Mouse (Mus musculus) frontal cortex, postnatal 36 days (tissue): ENCODE measurements around the gene Ilk.
A peak's percentile ranks its signal among the peaks of the same experiment; 100 is the strongest.
"Not testable (repeated sequence)": the region's sequence is repeated elsewhere in the genome, so short reads cannot be mapped to it uniquely, and the experiment has no call there.

Experiments
- DNase-seq, 2 experiments: peaks; one replicate each; pipeline ENCODE4 v3.0.0; 2022; ENCODE audit warnings: low spot score in 2 of 2

The Ilk gene

DNA sequence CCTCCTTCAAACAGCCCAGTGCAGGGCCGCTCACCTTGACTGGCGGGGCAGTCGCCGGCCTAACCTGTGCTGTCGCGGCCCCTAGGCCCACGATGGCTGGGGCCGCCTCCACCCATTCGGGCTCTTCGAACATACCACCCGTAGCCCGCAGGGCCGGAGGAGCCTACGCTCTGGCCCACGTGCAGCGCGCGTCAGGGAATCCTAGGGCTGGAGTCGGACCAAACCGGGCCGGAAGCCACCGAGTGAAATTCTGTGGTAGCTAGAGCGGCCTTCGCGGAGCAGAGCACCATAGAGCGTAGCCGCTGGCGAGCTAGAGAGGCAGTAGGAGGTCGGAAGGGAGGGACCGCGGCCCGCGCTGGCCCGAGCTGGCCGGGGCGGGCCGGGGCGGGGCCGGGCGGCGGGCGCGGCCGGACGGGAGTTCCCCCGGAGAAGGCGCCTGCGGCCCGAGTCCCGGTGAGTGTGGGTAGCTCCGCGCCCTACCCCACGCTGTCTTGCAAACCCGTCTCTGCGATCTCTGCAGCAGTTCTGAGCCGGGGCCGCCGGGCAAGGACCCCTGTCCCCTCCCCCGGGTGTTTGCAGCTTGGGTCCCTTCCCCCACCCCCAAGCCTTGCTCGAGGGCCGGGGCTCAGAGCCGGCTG lies at the start of gene Ilk:
Ilk (plus strand) TSS at position 329 of the 638 bp plus-strand sequence.
- peak; percentile 91 to 93 for DNase-seq

DNA sequence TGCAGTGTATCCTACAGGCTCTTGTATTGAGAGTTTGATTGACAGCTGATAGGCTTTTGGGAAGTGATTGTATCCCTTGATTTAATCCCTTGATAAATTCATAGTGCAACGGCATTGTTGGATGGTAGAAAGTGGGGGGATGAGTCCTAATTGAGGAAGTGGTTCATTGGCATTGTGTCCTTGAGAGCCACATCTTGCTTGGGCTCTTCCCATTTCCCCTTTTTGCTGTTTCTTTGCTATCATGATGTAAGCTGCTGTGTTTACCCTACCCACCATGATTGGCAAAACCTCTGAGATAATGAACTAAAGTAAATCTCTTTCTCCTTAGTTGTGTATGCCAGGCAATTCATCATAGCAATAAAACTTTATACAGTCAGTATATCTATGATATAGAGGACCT lies 45.5 kb upstream of the Ilk start:
- no peak for DNase-seq

DNA sequence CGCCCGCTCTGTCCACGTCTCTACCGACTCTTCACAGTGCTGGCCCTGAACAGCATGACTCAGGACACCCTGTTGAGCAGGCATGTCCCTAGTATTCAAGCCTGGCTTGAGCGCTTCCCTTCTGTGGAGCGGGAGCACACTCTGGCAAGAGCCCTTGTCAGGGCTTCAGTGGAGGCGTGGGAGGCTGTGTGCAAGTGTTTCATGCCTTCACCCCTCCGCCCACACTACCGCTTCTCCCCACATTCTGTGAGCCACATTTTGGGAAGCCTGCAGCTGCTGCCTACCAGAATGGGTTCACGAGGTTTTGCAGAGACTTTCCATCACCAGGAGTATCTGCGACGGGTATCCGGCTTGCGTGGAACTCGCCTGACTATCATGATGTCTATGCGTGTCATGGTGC lies 33.2 kb upstream of the Ilk start:
- DNase-seq: peak; percentile 13 to 30

DNA sequence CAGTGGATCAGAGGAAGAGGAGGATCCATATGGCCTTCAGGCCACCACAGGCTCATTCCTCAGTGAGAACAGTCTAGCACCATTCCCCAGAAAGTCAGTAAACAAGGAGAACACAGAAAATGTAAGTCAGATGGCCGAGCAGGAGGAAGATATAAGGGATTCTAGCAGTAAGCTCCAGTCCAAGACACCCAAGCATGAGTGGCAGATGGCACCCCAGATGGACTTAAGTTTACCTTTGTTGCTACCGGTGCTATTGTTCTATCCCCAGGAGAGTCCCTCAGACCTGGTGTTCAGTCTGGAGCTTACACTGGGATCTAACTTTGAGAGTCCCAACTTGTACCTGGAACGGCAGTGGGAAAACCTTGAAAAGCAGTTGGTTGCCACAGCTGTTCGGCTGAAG lies 32.6 kb upstream of the Ilk start:
- no peak for DNase-seq

DNA sequence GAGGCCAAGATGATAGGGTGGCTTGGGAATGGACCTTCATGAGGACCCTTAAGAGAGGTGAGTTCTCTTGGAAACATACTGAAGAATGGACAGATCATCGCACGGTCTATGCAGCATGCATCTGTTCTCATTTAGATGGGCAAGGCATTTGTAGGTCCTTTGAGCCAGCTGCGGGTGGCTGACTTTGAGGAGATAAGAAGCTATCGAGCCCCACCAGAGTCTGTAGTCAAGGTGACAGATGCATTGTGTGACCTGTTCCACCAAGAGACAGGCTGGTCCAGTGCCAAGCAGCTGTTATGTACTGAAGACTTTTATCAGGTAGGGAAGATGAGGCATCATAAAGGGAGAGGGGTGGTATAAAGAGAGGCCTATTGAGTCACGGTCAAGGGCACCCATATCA lies 27.7 kb upstream of the Ilk start:
- no peak for DNase-seq

DNA sequence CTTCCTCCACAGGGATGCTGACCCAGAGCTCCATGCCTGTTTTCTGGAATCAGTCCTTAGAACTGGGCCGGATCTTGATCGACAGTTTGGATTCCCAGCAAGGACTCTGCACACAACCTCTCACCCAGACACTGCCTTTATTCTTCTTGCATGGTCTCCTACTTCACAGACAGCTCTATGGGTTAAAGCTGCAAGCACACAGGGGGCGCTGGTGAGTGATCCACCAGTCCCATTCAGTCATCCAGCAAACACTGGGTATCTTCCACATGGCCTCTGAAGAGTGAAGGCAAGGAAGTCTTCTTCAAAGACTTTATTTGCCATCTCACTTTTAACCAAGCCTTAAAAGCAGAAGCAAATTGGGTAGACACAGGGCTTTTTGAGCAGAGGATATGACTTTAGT lies 21.0 kb upstream of the Ilk start:
- DNase-seq: no peak

DNA sequence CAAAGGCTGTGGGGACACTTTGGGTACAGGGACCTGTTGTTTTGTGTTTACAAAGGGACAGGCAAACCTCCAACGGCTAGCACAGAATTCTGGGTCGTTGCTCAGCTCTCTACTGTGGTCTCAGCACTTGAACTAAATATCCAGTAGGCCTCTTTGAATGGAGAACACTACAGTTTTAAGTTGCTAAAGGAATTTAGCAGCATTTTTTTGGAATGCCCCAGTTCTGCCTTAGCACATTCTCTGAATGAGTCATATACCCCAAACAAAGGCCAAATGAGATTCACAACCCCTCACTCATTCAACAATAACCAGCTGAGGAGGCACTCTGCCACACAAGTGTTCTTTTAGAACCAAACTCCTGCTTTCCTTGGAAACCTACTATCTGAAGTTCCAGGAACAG lies 14.5 kb upstream of the Ilk start:
- no peak for DNase-seq

DNA sequence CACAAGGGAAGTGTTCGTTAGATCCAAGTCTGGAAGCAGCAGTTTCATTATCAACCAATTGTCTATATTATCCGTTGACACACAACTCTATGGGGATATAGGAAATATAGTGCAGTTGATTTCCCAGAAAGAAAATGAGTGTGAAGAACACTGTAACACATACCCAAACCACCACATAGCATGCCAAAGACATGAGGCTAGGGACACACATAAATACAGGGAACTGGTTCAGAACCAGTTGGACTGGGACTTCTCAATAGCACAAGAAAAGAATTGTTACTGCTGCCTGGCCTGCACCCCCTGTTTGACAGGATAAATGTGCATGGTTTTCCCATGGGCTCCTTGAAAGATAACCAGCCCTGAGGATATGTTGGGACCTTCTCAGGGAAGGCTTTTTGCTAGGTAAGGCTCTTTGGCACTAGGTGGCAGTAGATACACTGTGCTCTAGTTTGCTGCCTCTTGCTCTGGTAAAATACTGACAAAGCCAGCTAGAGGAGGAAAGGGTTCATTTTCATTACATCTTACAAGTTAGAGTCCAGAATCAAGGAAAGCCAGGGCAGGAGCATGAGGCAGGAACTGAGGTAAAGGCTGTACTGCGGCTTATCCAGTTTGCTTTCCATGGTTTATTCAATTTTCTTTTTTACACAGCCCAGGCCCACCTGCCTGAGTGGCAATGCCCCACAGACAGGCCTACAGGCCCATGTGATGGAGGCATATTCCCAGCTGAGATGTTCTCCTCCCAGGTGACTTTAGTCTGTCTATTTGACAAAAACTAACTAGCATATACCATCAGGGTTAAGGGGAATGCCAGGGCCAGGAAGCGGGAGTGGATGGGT lies 10.0 kb upstream of the Ilk start:
- DNase-seq: peak; percentile 31 to 70

DNA sequence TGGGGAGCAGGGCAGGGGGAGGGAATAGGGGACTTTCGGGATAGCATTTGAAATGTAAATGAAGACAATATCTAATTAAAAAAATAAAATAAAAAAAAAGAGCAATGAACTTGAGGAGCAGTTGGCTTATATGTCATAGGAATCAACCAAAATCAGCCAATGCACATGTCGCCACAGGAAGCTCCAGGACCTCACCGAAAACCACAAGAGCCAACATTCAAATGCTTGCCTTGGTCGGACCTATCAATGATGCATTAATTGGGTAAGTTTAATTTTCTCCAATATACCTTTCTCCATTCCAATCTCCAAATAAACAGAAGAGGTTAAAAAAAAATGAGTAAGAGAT lies 9.4 kb upstream of the Ilk start:
- no peak for DNase-seq

DNA sequence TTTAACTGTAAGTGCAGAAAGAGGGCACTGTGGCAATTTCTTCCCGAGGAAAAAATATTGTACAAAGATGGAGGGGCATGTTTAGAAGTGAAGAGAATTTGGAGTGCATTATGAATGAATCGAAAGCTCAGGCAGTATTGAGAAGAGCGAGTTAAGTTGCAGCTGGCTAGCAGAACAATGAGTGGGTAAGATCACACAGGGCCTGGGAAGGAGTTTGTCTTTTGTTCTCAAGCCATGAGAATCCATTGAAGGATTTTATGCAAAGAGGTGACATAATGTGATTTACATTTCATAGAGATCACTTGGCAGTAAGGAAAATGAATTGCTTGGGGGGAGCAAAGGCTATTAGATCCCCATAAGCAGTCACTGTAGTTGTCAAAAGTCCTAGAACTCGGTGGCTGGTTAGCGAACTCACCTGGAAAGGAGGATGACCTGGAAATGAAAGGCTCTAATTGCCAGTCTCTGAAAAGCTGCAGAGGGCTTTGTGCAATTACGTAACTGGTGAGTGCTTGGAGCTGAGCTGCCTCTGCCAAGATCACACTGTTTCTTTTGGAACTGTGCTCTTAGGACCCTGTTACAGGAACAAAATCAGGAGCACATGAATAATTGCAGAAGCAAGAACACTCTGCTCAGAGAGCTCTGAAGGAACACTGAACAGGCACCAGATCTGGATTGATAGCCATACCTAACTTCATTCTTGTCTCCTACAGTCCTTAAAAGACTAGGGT lies 7.5 kb upstream of the Ilk start:
- peak in 1 of 2 experiments; percentile 37 for DNase-seq

DNA sequence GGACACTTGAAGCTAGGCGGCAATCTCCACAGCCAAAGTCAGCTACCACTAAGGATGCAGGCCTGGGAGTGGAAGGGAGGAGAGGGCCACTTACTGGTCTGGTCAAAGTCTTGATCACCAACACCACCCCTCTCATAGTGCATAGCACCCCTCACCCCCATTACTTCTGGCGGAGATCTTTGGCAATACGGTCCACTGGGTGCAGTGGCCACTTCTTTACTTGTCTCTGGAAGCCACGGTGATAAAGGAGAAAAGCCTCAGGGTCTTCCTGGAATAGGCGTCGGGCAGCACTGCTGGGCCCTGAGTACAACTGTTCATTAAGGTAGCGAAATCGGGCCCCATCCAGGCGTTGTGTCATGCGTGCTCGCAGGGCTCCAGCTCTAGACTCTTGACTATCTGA lies 2.6 kb upstream of the Ilk start:
- DNase-seq: no peak

DNA sequence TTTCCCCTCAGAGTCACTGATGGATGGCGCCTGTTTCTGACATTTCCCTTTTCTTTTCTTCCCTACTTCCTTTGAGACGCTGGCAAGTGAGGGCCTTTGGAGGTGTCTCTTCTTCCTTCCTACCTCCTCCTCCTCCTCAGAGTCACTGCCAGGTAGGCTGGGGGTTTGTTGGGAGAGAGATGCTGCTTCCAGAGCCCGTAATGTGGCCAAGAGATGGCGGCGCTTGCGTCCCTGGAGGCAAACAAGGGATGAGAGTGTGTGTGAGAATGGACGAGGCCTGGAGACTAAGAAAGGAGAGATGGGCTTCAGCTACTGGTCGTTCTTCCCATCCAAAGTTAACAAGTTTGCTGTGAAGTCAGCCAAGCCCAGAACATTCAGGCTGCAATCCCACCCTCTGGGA lies 1.6 kb upstream of the Ilk start:
- no peak for DNase-seq

DNA sequence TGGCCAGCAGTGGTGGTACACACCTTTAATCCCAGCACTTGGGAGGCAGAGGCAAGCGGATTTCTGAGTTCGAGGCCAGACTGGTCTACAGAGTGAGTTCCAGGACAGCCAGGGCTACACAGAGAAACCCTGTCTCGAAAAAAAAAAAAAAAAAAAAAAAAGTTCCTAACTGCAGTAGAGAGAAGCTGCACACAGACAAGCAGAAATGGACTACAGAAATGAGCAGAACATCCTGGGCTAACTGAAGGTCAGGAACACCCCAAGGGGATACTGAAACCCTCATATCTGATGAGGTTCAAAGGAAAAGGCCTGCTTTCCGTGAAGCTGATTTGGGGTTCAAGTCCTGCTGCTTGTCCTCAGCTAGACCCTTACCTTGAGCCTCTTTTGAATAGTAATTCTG lies 928 bp upstream of the Ilk start:
- not testable (repeated sequence) for DNase-seq

DNA sequence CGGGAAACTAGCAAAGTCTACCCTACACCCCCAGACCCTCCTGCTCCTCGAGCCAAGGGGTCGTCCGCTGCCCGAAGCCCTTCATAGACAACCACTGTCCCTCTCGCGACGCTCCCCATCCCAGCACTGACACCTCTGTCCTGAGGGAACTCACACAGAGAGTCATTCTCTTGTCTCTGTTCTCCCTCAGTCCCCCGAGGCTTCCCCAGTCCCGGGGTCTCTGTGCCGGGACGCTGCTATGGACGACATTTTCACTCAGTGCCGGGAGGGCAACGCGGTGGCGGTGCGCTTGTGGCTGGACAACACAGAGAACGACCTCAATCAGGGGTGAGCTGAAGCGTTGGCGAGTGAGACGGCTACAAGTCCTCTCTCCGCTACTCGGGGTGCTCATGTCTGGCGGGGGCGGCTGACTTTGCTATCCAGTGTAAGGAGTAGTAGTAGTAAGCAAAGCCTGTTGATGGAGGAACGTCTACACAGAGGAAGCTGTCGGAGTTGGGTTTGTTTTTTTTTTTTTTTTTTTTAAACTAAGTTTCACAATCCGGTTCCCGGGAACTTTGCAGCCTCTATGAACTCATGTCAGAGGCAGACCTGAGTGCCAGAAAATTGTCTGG lies 624 bp downstream of the Ilk start, which contains the start of gene Rrp8:
Rrp8 (minus strand) TSS at position 475 of the 611 bp plus-strand sequence.
- DNase-seq: peak; percentile 24 to 43

DNA sequence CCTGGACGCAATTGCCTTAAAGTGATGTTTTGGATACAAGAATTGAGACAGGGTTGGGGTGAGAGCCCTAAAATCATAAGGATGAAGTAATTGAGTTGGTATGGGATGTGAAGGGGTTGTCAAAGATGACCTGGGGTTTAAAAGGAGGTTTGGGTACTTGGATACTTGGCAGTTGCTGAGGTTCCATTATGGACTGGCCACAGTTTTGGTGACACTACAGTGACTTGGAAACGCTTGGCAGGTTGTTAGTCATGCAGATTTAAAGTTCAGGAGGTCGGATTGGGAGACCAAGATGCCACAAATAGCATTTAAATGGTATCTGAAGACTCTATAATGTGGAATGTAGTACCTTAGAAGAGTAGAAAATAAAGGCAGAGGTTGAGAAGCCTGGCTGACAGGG lies 1.3 kb downstream of the Ilk start:
- no peak for DNase-seq

DNA sequence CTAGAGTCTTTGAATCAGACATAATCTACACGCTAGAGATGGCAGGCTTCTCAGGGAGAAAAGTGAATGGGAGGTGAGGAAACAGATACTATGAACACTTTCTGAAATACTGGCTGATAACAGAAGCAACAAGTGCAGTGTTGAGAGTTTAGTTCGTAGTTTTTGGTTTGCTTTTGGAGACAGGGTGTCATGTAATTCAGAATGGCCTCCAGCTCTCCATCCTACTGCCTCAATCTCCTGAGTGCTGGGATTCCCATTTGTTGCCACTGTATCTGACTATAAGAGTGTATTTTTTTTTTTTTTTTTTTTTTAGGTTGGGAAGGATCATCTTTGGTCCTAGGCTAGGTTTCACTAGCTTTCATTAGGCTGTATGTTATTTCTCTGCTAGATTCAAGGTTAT lies 1.9 kb downstream of the Ilk start:
- DNase-seq: no peak

DNA sequence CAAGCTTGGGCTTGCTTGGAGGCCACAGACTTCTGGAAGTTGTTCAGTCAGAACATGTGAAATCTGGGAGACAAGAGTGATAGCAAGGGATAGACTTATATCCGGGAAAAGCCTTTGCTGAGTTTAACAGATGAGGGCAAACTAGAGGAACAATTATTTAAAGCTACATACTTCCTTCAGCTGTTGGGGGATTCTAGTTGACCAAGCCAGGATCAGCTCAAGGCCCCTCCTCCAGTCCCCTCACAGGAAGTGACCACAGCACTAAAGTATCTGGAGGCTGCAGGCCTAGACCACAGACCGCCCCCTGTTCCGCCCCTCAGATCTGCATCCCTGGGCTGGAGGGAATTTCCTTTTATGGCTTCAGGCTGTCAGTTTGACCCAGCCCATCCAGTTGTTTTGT lies 2.6 kb downstream of the Ilk start:
- no peak for DNase-seq

DNA sequence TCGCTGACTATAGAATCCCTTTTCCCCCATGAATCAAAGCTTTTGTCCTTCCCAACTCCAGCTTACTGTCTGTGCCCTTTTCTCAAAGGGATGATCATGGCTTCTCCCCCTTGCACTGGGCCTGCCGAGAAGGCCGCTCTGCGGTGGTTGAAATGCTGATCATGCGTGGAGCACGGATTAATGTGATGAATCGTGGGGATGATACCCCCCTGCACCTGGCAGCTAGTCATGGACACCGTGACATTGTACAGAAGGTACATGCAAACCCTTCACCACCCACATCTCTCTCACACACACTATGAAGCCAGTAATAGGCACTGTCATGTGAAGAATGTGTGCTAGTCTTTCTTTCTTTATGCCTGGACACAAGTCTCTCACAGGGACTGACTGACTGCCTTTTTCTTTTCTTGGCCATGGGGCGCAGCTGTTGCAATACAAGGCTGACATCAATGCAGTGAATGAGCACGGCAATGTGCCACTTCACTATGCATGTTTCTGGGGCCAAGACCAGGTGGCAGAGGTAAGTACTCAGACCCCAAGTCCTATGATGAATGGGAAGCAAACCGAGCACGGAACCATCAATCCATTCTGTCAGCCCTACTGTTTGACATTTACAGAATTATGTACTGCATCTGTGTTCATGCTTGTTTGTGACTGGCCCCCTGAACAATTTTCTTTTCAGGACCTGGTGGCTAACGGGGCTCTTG lies 3.9 kb downstream of the Ilk start:
- no peak for DNase-seq

DNA sequence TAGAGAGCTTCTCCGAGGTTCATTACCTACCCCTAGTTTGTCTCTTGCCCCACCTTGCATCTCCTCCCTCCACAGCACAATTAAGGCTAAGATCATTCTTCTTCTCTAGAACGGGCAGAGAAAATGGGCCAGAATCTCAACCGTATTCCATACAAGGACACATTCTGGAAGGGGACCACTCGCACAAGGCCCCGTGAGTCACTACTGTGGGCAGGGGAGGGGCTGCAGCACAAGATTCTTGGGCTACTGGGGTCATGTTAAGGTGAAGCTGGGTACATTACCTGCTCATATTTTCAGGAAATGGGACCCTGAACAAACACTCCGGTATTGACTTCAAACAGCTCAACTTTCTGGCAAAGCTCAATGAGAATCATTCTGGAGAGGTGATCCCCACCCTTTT lies 4.5 kb downstream of the Ilk start:
- DNase-seq: no peak

DNA sequence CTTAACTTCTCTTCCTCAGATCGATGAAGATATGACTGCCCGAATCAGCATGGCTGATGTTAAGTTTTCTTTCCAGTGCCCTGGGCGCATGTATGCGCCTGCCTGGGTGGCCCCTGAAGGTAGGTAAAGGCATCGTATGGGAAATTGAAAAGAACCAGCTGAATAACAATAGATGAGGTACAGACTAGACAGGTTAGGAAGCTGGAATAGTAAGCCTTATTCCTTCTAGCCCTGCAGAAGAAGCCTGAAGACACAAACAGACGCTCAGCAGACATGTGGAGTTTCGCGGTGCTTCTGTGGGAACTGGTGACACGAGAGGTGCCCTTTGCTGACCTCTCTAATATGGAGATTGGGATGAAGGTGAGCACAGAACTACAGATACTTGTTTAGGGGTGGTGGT lies 5.6 kb downstream of the Ilk start:
- no peak for DNase-seq

DNA sequence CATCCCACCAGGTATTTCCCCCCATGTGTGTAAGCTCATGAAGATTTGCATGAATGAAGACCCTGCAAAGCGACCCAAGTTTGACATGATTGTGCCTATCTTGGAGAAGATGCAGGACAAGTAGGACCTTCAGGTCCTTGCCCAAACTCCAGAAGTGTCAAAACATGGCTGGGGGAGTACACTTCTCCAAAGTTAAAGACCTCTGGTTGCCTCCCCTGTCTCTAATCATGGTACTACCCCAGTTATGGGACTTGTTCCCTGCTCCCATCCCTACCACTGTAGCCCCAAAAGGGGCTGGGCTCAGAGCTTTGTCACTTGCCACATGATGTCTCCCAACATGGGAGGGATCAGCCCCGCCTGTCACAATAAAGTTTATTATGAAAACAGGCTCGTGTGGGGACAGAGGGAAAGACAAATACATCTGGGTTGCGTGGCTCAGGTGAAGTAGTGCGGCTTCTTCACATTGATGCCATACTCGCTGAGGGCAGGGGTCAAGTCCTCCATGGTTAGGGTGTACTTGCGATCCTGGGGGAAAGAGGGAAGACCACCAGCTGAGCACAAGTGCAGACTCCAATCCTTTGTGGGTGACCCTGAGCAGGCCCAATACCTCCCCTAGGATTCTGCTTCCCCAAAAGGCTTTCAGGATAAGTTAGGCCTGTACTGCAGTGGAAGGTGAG lies 6.3 kb downstream of the Ilk start:
- DNase-seq: not testable (repeated sequence)
